Mouse (Mus musculus): Measurements from ENCODE around the gene Amotl2. TPM values are rescaled to one million over a fixed set of nuclear protein-coding genes. Genes with fewer than 3 reads are reported as not detected.

The Amotl2 gene
- polyA plus RNA-seq (2012; rRNA removed) = 58.9 and 67.7 TPM in 2 replicates
- 52.7 and 66.6 TPM in 2 replicates for polyA plus RNA-seq (2014; fragmentation: Nextera tagmentation; extraction: Ambion mirVana)

GRCm38 (mm10) chr9:102716481-102717163 is at the start of gene Amotl2:
Amotl2 (plus strand) TSS chr9:102716672.
- no peak for TF ChIP-seq POLR2A (IDR thresholded peaks at IDR 0.05; ENCODE audit: borderline replicate concordance, extremely low read depth, insufficient read depth, insufficient read length)
- no peak for ATAC-seq (ENCODE audit: low FRiP score, low read depth)
- Histone ChIP-seq H3K4me2 (replicated peaks; ENCODE audit: low read depth, low read length, severe bottlenecking) (peak within 1 kb of the TSS; percentile 92), H3K4me1 (ENCODE audit: control insufficient read depth, insufficient read depth, low read length) (peaks cover 54% of the 10 kb centered on the region), H3K9ac (ENCODE audit: low read depth, low read length, severe bottlenecking) (peak within 1 kb of the TSS; percentile 99), H3K27ac (replicated peaks; ENCODE audit: low read depth, low read length) (peak within 1 kb of the TSS; percentile 98), H3K36me3 (ENCODE audit: control insufficient read depth, insufficient read depth, low read length) (peaks cover 20% of the 10 kb centered on the region), H3K4me3 (replicated peaks; ENCODE audit: low read length) (peak within 1 kb of the TSS; percentile 100), H3K9me3 (ENCODE audit: control insufficient read depth, low read length) (no peaks in the 10 kb centered on the region), H3K27me3 (ENCODE audit: control insufficient read depth, insufficient read depth, low read length) (no peaks in the 10 kb centered on the region)
- DNase-seq (ENCODE audit: low spot score) = no peak
- 6% methylated on average over 22 of the region's 22 CpGs for WGBS

GRCm38 (mm10) chr9:102668115-102668514 is 48.4 kb upstream of the Amotl2 start:
- ATAC-seq (ENCODE audit: low FRiP score, low read depth) = no peak
- H3K36me3 ChIP-seq (ENCODE audit: control insufficient read depth, insufficient read depth, low read length) = no peaks in the 10 kb centered on the region
- no peak overlapping the region for H3K9ac ChIP-seq (ENCODE audit: low read depth, low read length, severe bottlenecking)
- DNase-seq (ENCODE audit: low spot score) = no peak
- TF ChIP-seq POLR2A (IDR thresholded peaks at IDR 0.05; ENCODE audit: borderline replicate concordance, extremely low read depth, insufficient read depth, insufficient read length) = no peak
- no peaks in the 10 kb centered on the region for H3K9me3 ChIP-seq (ENCODE audit: control insufficient read depth, low read length)
- no peak overlapping the region for H3K4me2 ChIP-seq (replicated peaks; ENCODE audit: low read depth, low read length, severe bottlenecking)
- WGBS = 19% methylated on average over 6 of the region's 6 CpGs
- H3K27me3 ChIP-seq (ENCODE audit: control insufficient read depth, insufficient read depth, low read length) = no peaks in the 10 kb centered on the region
- H3K4me1 ChIP-seq (ENCODE audit: control insufficient read depth, insufficient read depth, low read length) = peaks cover 7% of the 10 kb centered on the region; the same call in 1 of the 2 replicates
- no peak overlapping the region for H3K27ac ChIP-seq (replicated peaks; ENCODE audit: low read depth, low read length)
- no peak overlapping the region for H3K4me3 ChIP-seq (replicated peaks; ENCODE audit: low read length)

- Histone ChIP-seq H3K36me3 (ENCODE audit: control insufficient read depth, insufficient read depth, low read length) (no peaks in the 10 kb centered on the region), H3K4me3 (replicated peaks; ENCODE audit: low read length) (no peak overlapping the region), H3K27ac (replicated peaks; ENCODE audit: low read depth, low read length) (no peak overlapping the region), H3K9ac (ENCODE audit: low read depth, low read length, severe bottlenecking) (no peak overlapping the region), H3K4me1 (ENCODE audit: control insufficient read depth, insufficient read depth, low read length) (peaks cover 11% of the 10 kb centered on the region; the same call in 1 of the 2 replicates), H3K9me3 (ENCODE audit: control insufficient read depth, low read length) (no peaks in the 10 kb centered on the region), H3K27me3 (ENCODE audit: control insufficient read depth, insufficient read depth, low read length) (no peaks in the 10 kb centered on the region), H3K4me2 (replicated peaks; ENCODE audit: low read depth, low read length, severe bottlenecking) (no peak overlapping the region)
- no peak for DNase-seq (ENCODE audit: low spot score)
- WGBS = 85% methylated on average over 12 of the region's 12 CpGs
- ATAC-seq (ENCODE audit: low FRiP score, low read depth) = no peak
- TF ChIP-seq POLR2A (IDR thresholded peaks at IDR 0.05; ENCODE audit: borderline replicate concordance, extremely low read depth, insufficient read depth, insufficient read length) = no peak
Measured at GRCm38 (mm10) chr9:102668906-102669305, 47.6 kb upstream of the Amotl2 start.

GRCm38 (mm10) chr9:102673381-102673780 is 43.1 kb upstream of the Amotl2 start:
- no peak overlapping the region for H3K4me2 ChIP-seq (replicated peaks; ENCODE audit: low read depth, low read length, severe bottlenecking)
- H3K9me3 ChIP-seq (ENCODE audit: control insufficient read depth, low read length) = no peaks in the 10 kb centered on the region
- WGBS = 63% methylated on average over 7 of the region's 7 CpGs
- H3K4me3 ChIP-seq (replicated peaks; ENCODE audit: low read length) = no peak overlapping the region
- no peaks in the 10 kb centered on the region for H3K27me3 ChIP-seq (ENCODE audit: control insufficient read depth, insufficient read depth, low read length)
- H3K27ac ChIP-seq (replicated peaks; ENCODE audit: low read depth, low read length) = no peak overlapping the region
- H3K4me1 ChIP-seq (ENCODE audit: control insufficient read depth, insufficient read depth, low read length) = 0 out of 2 replicates have a peak, but pooled peaks cover 6% of the 10 kb centered on the region
- no peak overlapping the region for H3K9ac ChIP-seq (ENCODE audit: low read depth, low read length, severe bottlenecking)
- ATAC-seq (ENCODE audit: low FRiP score, low read depth) = no peak
- TF ChIP-seq POLR2A (IDR thresholded peaks at IDR 0.05; ENCODE audit: borderline replicate concordance, extremely low read depth, insufficient read depth, insufficient read length) = no peak
- no peak for DNase-seq (ENCODE audit: low spot score)
- H3K36me3 ChIP-seq (ENCODE audit: control insufficient read depth, insufficient read depth, low read length) = no peaks in the 10 kb centered on the region

GRCm38 (mm10) chr9:102675922-102676321 is 40.5 kb upstream of the Amotl2 start:
- no peak for TF ChIP-seq POLR2A (IDR thresholded peaks at IDR 0.05; ENCODE audit: borderline replicate concordance, extremely low read depth, insufficient read depth, insufficient read length)
- WGBS = 80% methylated on average over 5 of the region's 5 CpGs
- H3K36me3 ChIP-seq (ENCODE audit: control insufficient read depth, insufficient read depth, low read length) = no peaks in the 10 kb centered on the region
- no peak overlapping the region for H3K27ac ChIP-seq (replicated peaks; ENCODE audit: low read depth, low read length)
- DNase-seq (ENCODE audit: low spot score) (no peak), ATAC-seq (ENCODE audit: low FRiP score, low read depth) (no peak)
- no peak overlapping the region for H3K4me3 ChIP-seq (replicated peaks; ENCODE audit: low read length)
- 0 out of 2 replicates have a peak, but pooled peaks cover 4% of the 10 kb centered on the region for H3K4me1 ChIP-seq (ENCODE audit: control insufficient read depth, insufficient read depth, low read length)
- H3K9me3 ChIP-seq (ENCODE audit: control insufficient read depth, low read length) = no peaks in the 10 kb centered on the region
- H3K4me2 ChIP-seq (replicated peaks; ENCODE audit: low read depth, low read length, severe bottlenecking) = no peak overlapping the region
- H3K9ac ChIP-seq (ENCODE audit: low read depth, low read length, severe bottlenecking) = no peak overlapping the region
- no peaks in the 10 kb centered on the region for H3K27me3 ChIP-seq (ENCODE audit: control insufficient read depth, insufficient read depth, low read length)

Measured in limb, embryonic 14.5 days (tissue).